Mouse (Mus musculus) thymus, postnatal 4 days (tissue): ENCODE data around the gene Nexn.
"Not testable (repeated sequence)": the region's sequence is repeated elsewhere in the genome, so short reads cannot be mapped to it uniquely, and the experiment has no call there.

Experiments
- DNase-seq: peaks from one replicate; pipeline ENCODE4 v3.0.0; 2021

Gene Nexn

GRCm38 (mm10) chr3:152266036-152266421, at the start of gene Nexn:
TSS of gene Nexn (minus strand) at chr3:152266350.
- no peak for DNase-seq

GRCm38 (mm10) chr3:152315613-152316012, 49.5 kb upstream of the Nexn start:
- DNase-seq, result peak; percentile 85

GRCm38 (mm10) chr3:152314666-152315065, 48.5 kb upstream of the Nexn start:
- not testable (repeated sequence) for DNase-seq

GRCm38 (mm10) chr3:152309250-152309645, 43.1 kb upstream of the Nexn start:
- DNase-seq, result no peak

GRCm38 (mm10) chr3:152308485-152309249, 42.5 kb upstream of the Nexn start:
- no peak for DNase-seq

- DNase-seq, result no peak
Measured at GRCm38 (mm10) chr3:152305971-152306370, 39.8 kb upstream of the Nexn start.

- DNase-seq, result no peak
Measured at GRCm38 (mm10) chr3:152305080-152305479, 38.9 kb upstream of the Nexn start.

- DNase-seq, result no peak
Measured at GRCm38 (mm10) chr3:152304093-152304815, 38.1 kb upstream of the Nexn start.

GRCm38 (mm10) chr3:152302991-152303390, 36.8 kb upstream of the Nexn start:
- DNase-seq, result no peak

GRCm38 (mm10) chr3:152300376-152301337, 34.5 kb upstream of the Nexn start:
- peak; percentile 34 for DNase-seq

- no peak for DNase-seq
Measured at GRCm38 (mm10) chr3:152295896-152296295, 29.7 kb upstream of the Nexn start.

GRCm38 (mm10) chr3:152294400-152294799, 28.2 kb upstream of the Nexn start:
- no peak for DNase-seq

GRCm38 (mm10) chr3:152293530-152294181, 27.5 kb upstream of the Nexn start:
- DNase-seq, result no peak

- DNase-seq, result no peak
Measured at GRCm38 (mm10) chr3:152291895-152292294, 25.7 kb upstream of the Nexn start.

- no peak for DNase-seq
Measured at GRCm38 (mm10) chr3:152290175-152290798, 24.1 kb upstream of the Nexn start.

GRCm38 (mm10) chr3:152288740-152289139, 22.6 kb upstream of the Nexn start:
- no peak for DNase-seq

GRCm38 (mm10) chr3:152288276-152288675, 22.1 kb upstream of the Nexn start:
- DNase-seq, result no peak

- DNase-seq, result peak; percentile 27
Measured at GRCm38 (mm10) chr3:152287810-152288209, 21.7 kb upstream of the Nexn start.

- no peak for DNase-seq
Measured at GRCm38 (mm10) chr3:152284759-152285158, 18.6 kb upstream of the Nexn start.

- DNase-seq, result no peak
Measured at GRCm38 (mm10) chr3:152284306-152284705, 18.2 kb upstream of the Nexn start.

- DNase-seq, result no peak
Measured at GRCm38 (mm10) chr3:152282126-152282525, 16.0 kb upstream of the Nexn start.

- DNase-seq, result no peak
Measured at GRCm38 (mm10) chr3:152278431-152278830, 12.3 kb upstream of the Nexn start.
